Comparison of ENCODE assay signal across 35 mouse cellular contexts in the genomic region with DNA sequence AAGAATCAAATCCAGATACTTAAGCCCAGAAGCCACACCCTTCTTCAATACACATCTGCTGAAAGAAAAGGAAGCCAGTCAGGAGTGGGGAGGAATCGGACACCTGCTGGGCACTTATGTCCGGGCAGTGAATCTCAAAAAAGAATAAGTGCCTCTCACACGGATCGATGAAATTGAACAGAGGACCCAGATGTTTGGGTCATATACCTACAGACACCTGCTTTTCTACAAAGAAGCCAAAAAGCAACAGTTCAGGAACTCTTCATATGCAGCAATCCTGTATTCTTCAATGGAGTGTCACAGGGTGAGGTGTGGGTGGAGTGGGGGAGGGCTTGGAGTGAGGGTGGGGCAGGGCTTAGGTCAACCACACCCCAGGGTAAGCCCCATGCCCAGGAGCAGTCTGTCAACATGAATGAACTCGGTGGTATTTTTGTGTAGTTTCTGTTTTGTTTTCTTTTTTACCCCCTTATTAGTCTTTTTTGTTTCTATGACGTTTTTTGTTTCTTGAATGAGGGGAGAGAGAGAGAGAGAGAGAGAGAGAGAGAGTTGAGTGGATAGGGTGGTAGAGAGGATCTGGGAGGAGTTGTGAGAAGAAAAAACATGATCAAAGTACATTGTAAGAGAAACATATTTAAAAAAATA. TPM values are rescaled to one million over a fixed set of nuclear protein-coding genes. Genes with fewer than 3 reads are reported as not detected.
DNase-seq lines count a peak whose midpoint lies in the region; ATAC-seq lines count a peak whose summit lies in the region.
"Had no signal": no experiment of that assay in that cellular context is flagged by ENCODE, and none has a peak within 500 bp of the region (broad histone marks: within the 10 kb centered on the region; RNA-seq: fewer than 3 reads in every experiment).

No protein-coding gene starts in this region.

- DNase-seq in ES-CJ7 (ENCODE audit: low read depth, low spot score), result peak; percentile 95
- peak; percentile 93 for DNase-seq in ZHBTc4 (ENCODE audit: low read depth, low spot score)
- no peak for DNase-seq in kidney, adult 18-20 months
- DNase-seq in kidney, adult 11 months, result no peak
- DNase-seq: adrenal gland, adult 8-10 months; cerebellum, adult 8-10 months; cerebellum, postnatal 36 days; gastrocnemius, postnatal 10 days; kidney, adult 2 months; kidney, postnatal 4 days; left cerebral cortex, postnatal 4 days; lung, adult 18-20 months; midbrain, embryonic 14.5 days; right cerebral cortex, postnatal 25 days; thymus, postnatal 36 days had no signal

- no peaks in the 10 kb centered on the region; the same call in 1 of the 2 replicates for H3K9me3 ChIP-seq in forebrain, embryonic 13.5 days (replicated peaks)
- H3K9me3 ChIP-seq: forebrain, embryonic 15.5 days; liver, embryonic 12.5 days; neural tube, embryonic 15.5 days had no signal

- peak; percentile 73 for ATAC-seq in CD4-positive, CD25-positive, alpha-beta regulatory T cell, adult 4 months
- ATAC-seq in neutrophil, adult 5-6 weeks (ENCODE audit: extremely low read depth, insufficient number of reproducible peaks, low FRiP score, poor library complexity, severe bottlenecking), result peak; percentile 55; the same call in 1 of the 2 replicates
- ATAC-seq in forebrain, embryonic 13.5 days, result no peak
- ATAC-seq: forebrain, embryonic 15.5 days; liver, embryonic 12.5 days; lung, postnatal 0 days had no signal

- H3K4me3 ChIP-seq in forebrain, embryonic 13.5 days, result no peak overlapping the region
- H3K4me3 ChIP-seq: forebrain, embryonic 15.5 days; hindbrain, embryonic 12.5 days; liver, embryonic 12.5 days; neural tube, embryonic 15.5 days had no signal

- no peak overlapping the region for H3K9ac ChIP-seq in forebrain, embryonic 13.5 days
- H3K9ac ChIP-seq: forebrain, embryonic 15.5 days; hindbrain, embryonic 12.5 days; liver, embryonic 12.5 days; neural tube, embryonic 15.5 days had no signal

- H3K4me2 ChIP-seq in forebrain, embryonic 13.5 days, result no peak overlapping the region
- H3K4me2 ChIP-seq: forebrain, embryonic 15.5 days; hindbrain, embryonic 12.5 days; liver, embryonic 12.5 days; neural tube, embryonic 15.5 days had no signal

- 50% methylated on average over 6 of the region's 6 CpGs for WGBS in forebrain, embryonic 13.5 days

- H3K4me1 ChIP-seq in forebrain, embryonic 13.5 days, result no peaks in the 10 kb centered on the region
- H3K4me1 ChIP-seq: forebrain, embryonic 15.5 days; liver, embryonic 12.5 days; neural tube, embryonic 15.5 days had no signal

- H3K27me3 ChIP-seq in forebrain, embryonic 13.5 days, result no peaks in the 10 kb centered on the region
- H3K27me3 ChIP-seq: forebrain, embryonic 15.5 days; hindbrain, embryonic 12.5 days; liver, embryonic 12.5 days; neural tube, embryonic 15.5 days had no signal

- H3K27ac ChIP-seq in forebrain, embryonic 13.5 days, result no peak overlapping the region
- H3K27ac ChIP-seq: forebrain, embryonic 15.5 days; hindbrain, embryonic 12.5 days; liver, embryonic 12.5 days; neural tube, embryonic 15.5 days had no signal

- H3K36me3 ChIP-seq in forebrain, embryonic 13.5 days (ENCODE audit: poor library complexity, severe bottlenecking), result no peaks in the 10 kb centered on the region
- H3K36me3 ChIP-seq: forebrain, embryonic 15.5 days; G1E; hindbrain, embryonic 12.5 days; liver, embryonic 12.5 days; neural tube, embryonic 15.5 days had no signal

RNA-seq across cellular contexts. Expression of a gene that starts 20.4 kb away (rescaled TPM):
- polyA plus RNA-seq in CD4-positive, CD25-positive, alpha-beta regulatory T cell, adult 4 months (2017; shearing (Covaris generic)), result 10 to 100 TPM in 1 of 2 experiments, 1 to 10 TPM in 1; 5.5 to 10.6 TPM
- total RNA-seq in neutrophil, adult 5-6 weeks (2017), result 0.49 and 0.58 TPM in 2 replicates
- polyA plus RNA-seq in forebrain, embryonic 13.5 days (2015; fragmentation: Nextera tagmentation; extraction: Ambion mirVana), result not detected in 2 replicates
- total RNA-seq: adrenal gland, postnatal 4 days; G1E; gastrocnemius, postnatal 10 days; heart, postnatal 25 days; layer of hippocampus, adult 8-10 months; layer of hippocampus, postnatal 25 days; left cerebral cortex, adult 8-10 months; left cerebral cortex, postnatal 4 days had no signal
- polyA plus RNA-seq: embryonic facial prominence, embryonic 11.5 days; forebrain, embryonic 15.5 days; G1E; gonadal fat pad, adult 2 months; heart, embryonic 14.5 days; hindbrain, embryonic 12.5 days; kidney, adult 2 months; kidney, embryonic 16.5 days; limb, embryonic 14.5 days; liver, embryonic 12.5 days; midbrain, embryonic 14.5 days; neural tube, embryonic 15.5 days; stomach, embryonic 16.5 days had no signal

Comparison
In these comparisons a context has a peak if more than half of its experiments do, and no peak if none do; other contexts are left out.
1. DNase-seq: peak in ES-CJ7 (single experiment) and ZHBTc4 (single experiment); none in kidney, adult 18-20 months (single experiment) and kidney, adult 11 months (single experiment).